Mouse (Mus musculus) myocyte (in vitro differentiated cells): ENCODE measurements around the gene Nlrp9c.
"Not testable (repeated sequence)": the region's sequence is repeated elsewhere in the genome, so short reads cannot be mapped to it uniquely, and the experiment has no call there.

ENCODE experiments used
- E2F4 ChIP-seq: IDR thresholded peaks from one replicate; pipeline ENCODE4 v1.6.1; 2011; ENCODE audit warnings: mild to moderate bottlenecking, control low read depth, moderate library complexity; ENCODE audit not compliant: insufficient read depth
- MAX ChIP-seq: IDR thresholded peaks from one replicate; pipeline ENCODE4 v1.6.1; 2011; ENCODE audit warnings: low read depth, mild to moderate bottlenecking, control low read depth
- MYOD1 ChIP-seq, 3 experiments: IDR thresholded peaks; one replicate each; pipeline ENCODE4 v1.6.1; 2011; ENCODE audit warnings: control low read depth in 2 of 3, low read depth in 2 of 3, mild to moderate bottlenecking in 2 of 3, moderate library complexity in 1 of 3; ENCODE audit not compliant: insufficient read length in 2 of 3, control insufficient read depth in 1 of 3
- MYOG ChIP-seq, 3 experiments: IDR thresholded peaks; one replicate each; pipeline ENCODE4 v1.6.1; 2011; ENCODE audit warnings: control low read depth in 2 of 3, low read depth in 2 of 3, mild to moderate bottlenecking in 2 of 3; ENCODE audit not compliant: insufficient read length in 2 of 3, control insufficient read depth in 1 of 3, insufficient read depth in 1 of 3
- POLR2A ChIP-seq: IDR thresholded peaks from one replicate; pipeline ENCODE4 v1.6.1; 2011; ENCODE audit warnings: low read depth, mild to moderate bottlenecking, control low read depth, moderate library complexity; ENCODE audit not compliant: insufficient read length
- POLR2AphosphoS2 ChIP-seq: IDR thresholded peaks from one replicate; pipeline ENCODE4 v1.6.1; 2011; ENCODE audit warnings: low read depth, control low read depth; ENCODE audit not compliant: insufficient read length
- REST ChIP-seq: IDR thresholded peaks from one replicate; pipeline ENCODE4 v1.6.1; 2011; ENCODE audit warnings: mild to moderate bottlenecking, control low read depth, moderate library complexity; ENCODE audit not compliant: insufficient read depth, insufficient read length
- SRF ChIP-seq: IDR thresholded peaks from one replicate; pipeline ENCODE4 v1.6.1; 2011; ENCODE audit warnings: low read depth; ENCODE audit not compliant: control insufficient read depth, insufficient read length
- TCF3 ChIP-seq: IDR thresholded peaks from one replicate; pipeline ENCODE4 v1.6.1; 2011; ENCODE audit warnings: low read depth, control low read depth; ENCODE audit not compliant: insufficient read length
- USF1 ChIP-seq: IDR thresholded peaks from one replicate; pipeline ENCODE4 v1.6.1; 2011; ENCODE audit warnings: low read depth, mild to moderate bottlenecking, control low read depth, moderate library complexity

DNA sequence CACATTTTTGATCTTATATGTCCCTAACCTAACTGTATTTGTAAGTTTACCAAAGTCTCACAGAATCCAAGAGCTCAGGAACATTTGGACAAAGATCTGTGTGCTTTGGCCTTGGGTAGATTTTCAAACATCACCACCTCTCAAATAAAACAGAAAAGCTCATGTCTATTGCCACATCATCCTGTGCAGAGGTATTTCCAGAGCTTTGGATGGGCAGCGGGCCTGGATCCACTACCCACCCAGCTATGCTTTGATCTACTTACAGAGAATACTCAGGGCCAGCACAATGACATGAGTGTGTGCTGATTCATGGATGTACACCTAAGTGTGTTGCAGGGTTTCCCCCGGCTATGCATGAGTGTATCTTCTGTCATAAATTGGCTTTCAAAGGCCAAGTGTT is 88.3 kb downstream of the Nlrp9c start:
- not testable (repeated sequence) for TF ChIP-seq MAX; USF1; POLR2A; POLR2AphosphoS2; MYOG (IDR thresholded peaks at IDR 0.05; ENCODE audit: control insufficient read depth in 1 of 3, insufficient read depth in 1 of 3, insufficient read length in 2 of 3, low read depth in 2 of 3); MYOD1 (IDR thresholded peaks at IDR 0.05; ENCODE audit: control insufficient read depth in 1 of 3, insufficient read length in 2 of 3, low read depth in 2 of 3); SRF; E2F4; TCF3; REST
